Mouse (Mus musculus): Measurements from ENCODE around the gene Slc18a3. TPM values are rescaled to one million over a fixed set of nuclear protein-coding genes. Genes with fewer than 3 reads are reported as not detected.

The Slc18a3 gene
- 0.20 and 0.38 TPM in 2 replicates for polyA plus RNA-seq (2021; fragmentation: Nextera tagmentation)
- long read RNA-seq, experiment 1, partial matches to known transcripts, result 0 of 1 reads
- long read RNA-seq, experiment 1, other reads (novel, unspliced or antisense), result 0 of 1 reads
- long read RNA-seq, experiment 2, transcript Slc18a3-201 (1 exons, 2,413 nt), result major isoform, 7 of 7 reads
- long read RNA-seq, experiment 2, partial matches to known transcripts, result 0 of 7 reads
- long read RNA-seq, experiment 2, other reads (novel, unspliced or antisense), result 0 of 7 reads

DNA sequence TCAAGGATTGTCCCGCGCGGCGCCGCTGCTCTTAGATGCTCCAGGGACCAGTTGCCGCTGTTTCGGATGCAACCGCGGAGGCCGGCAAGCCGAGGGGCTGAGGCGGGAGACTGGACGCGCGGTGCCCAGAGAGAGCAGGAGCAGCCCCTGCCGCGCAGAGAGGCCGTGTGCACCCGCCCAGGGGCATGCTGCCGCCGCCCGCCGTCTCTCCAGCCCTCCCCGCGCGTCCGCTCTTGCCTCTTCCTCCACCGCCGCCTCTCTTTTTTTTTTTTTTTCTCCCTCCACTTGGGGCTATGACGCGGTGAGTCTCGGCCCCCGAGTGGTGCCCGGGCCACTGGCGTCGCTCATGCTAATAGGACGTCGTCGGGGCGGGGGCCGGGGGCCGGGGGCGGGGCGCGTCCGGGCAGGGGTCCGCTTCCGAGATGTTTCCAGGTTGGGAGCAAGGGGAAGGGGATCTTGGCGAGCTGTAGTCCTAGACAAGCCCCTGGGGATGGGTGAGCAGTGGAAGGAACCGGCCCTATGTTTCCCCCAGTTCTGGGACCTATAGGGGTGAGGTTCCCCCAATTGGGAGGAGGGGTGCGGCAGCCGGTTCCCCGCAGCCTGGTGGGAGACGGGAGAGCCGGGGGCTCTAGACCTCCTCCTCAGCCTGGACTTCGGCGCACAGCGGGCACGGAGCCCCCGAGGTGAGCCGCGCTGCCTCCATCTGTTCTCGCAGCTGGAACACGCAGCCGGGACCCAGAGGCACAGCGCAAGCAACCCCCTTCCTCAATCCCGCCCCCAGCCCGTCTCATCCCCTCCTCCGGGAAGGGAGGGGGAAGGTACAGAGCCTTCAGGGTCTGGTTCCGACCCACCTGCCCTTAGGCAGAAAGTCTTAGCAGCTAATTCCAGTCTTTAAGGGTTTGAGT, at the start of gene Slc18a3:
Gene Slc18a3 (minus strand): TSS at position 250 of the 905 bp plus-strand sequence.

DNA sequence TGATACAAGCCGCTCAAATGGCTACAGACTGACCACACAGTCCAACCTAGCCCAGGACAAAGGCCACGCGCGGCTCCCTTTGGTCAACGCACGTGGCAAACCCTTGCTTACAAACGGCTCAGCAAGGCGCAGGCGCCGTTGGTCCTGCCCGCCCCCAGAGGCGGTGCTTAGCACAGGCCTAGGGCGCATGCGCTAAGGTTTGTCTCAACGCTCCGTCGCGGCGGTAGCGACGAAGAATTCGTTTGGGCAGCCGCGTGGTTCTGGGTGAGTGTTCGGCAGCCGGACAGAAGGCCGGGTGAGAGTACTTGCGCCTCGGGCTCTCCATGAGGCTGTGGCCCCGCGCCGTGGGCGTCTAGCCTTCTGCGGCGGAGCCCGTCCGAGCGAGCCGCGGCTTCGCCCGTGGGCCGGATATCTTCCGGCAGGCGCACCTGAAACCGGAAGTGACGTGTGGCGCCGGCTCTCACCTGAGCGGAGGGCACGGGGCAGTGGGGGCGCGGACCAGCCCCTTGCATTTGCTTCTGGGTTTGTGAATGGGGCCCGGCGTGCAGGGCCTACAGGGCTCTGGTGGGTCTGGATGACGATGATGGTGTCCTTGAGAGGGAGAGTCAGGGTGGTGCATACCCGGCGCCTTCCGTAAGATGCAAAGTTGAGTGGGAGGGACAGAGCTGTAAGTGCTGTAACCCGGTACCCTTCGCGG, 48.8 kb upstream of the Slc18a3 start, which contains the start of gene Ercc6:
Gene Ercc6 (plus strand): TSS at position 186 of the 697 bp plus-strand sequence.

GRCm38 (mm10) chr14:32465889-32466288, 1.2 kb upstream of the Slc18a3 start, which contains the start of gene Chat:
Gene Chat, minus strand, starts transcription at chr14:32465989.

Other genes with a start within 250 kb of the Slc18a3 start
- gene Ogdhl, start 142.8 kb downstream of the Slc18a3 start, polyA plus RNA-seq (2021; fragmentation: Nextera tagmentation), result 64.1 and 74.7 TPM in 2 replicates
- gene 1700024G13Rik, start 76.5 kb downstream of the Slc18a3 start, polyA plus RNA-seq (2021; fragmentation: Nextera tagmentation), result 4.0 and 5.1 TPM in 2 replicates
- 0.11 and 0.55 TPM in 2 replicates for gene Chat, start 1.1 kb upstream of the Slc18a3 start, polyA plus RNA-seq (2021; fragmentation: Nextera tagmentation)
- 1.0 and 1.5 TPM in 2 replicates for gene Ercc6, start 48.7 kb upstream of the Slc18a3 start, polyA plus RNA-seq (2021; fragmentation: Nextera tagmentation)
- gene Prrxl1, start 134.6 kb upstream of the Slc18a3 start, polyA plus RNA-seq (2021; fragmentation: Nextera tagmentation), result 0.09 TPM in 1 of 2 replicates, not detected in the other
- 0.03 TPM in 2 replicates for gene 3425401B19Rik, start 220.4 kb upstream of the Slc18a3 start, polyA plus RNA-seq (2021; fragmentation: Nextera tagmentation)

All from layer of hippocampus, adult 6 months (tissue).